In the genomic region with DNA sequence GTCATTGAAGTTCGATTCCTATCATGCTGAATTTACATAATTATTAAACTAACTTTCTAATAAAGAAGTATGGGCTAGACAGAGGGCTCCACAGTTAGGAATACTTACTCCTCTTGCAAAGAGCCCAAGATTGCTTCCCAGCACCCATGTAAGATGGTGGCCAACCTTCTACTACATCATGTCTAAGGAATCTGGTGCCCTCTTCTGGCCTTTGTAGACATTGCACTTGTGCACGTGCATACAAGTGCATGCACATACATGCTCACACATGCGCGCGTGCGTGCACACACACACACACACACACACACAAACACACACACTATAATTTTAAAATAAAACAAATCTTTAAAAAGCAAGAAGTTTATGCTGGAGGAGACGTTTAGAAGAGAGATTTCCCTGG, we compare ENCODE assay signal across 15 mouse cellular contexts.
DNase-seq lines count a peak whose midpoint lies in the region; ATAC-seq and TF ChIP-seq lines count a peak whose summit lies in the region.
"Had no signal": no experiment of that assay in that cellular context is flagged by ENCODE, and none has a peak within 500 bp of the region (broad histone marks: within the 10 kb centered on the region; RNA-seq: fewer than 3 reads in every experiment).

No protein-coding gene starts in this region.

- H3K4me3 ChIP-seq in hindbrain, postnatal 0 days (ENCODE audit: low read length) = no peak overlapping the region
- no peak overlapping the region for H3K4me3 ChIP-seq in hindbrain, embryonic 13.5 days
- H3K4me3 ChIP-seq in lung, embryonic 14.5 days (ENCODE audit: low read depth, low read length) = no peak overlapping the region
- H3K4me3 ChIP-seq in ES-Bruce4 (ENCODE audit: low read depth, low read length) = no peak overlapping the region
- H3K4me3 ChIP-seq: embryonic facial prominence, embryonic 12.5 days; limb, embryonic 13.5 days had no signal

- no peak overlapping the region for H3K4me2 ChIP-seq in hindbrain, postnatal 0 days (ENCODE audit: low read depth, low read length)
- no peak overlapping the region for H3K4me2 ChIP-seq in hindbrain, embryonic 13.5 days
- no peak overlapping the region for H3K4me2 ChIP-seq in lung, embryonic 14.5 days
- H3K4me2 ChIP-seq: embryonic facial prominence, embryonic 12.5 days; hindbrain, embryonic 14.5 days had no signal

- TF ChIP-seq CTCF in hindbrain, postnatal 0 days (IDR thresholded peaks at IDR 0.05; ENCODE audit: low read depth) = peak; percentile 21; the same call in 1 of the 2 replicates
- TF ChIP-seq CTCF in lung, embryonic 14.5 days (IDR thresholded peaks at IDR 0.05; ENCODE audit: low read depth) = peak; percentile 39
- peak; percentile 26 for TF ChIP-seq CTCF in ES-Bruce4 (IDR thresholded peaks at IDR 0.05; ENCODE audit: low read depth, low read length)

- H3K36me3 ChIP-seq in hindbrain, postnatal 0 days (ENCODE audit: insufficient read depth, low read length) = no peaks in the 10 kb centered on the region
- no peaks in the 10 kb centered on the region for H3K36me3 ChIP-seq in hindbrain, embryonic 13.5 days
- no peaks in the 10 kb centered on the region for H3K36me3 ChIP-seq in lung, embryonic 14.5 days (ENCODE audit: insufficient read depth)
- H3K36me3 ChIP-seq in ES-Bruce4 (ENCODE audit: control insufficient read depth, insufficient read depth, low read length, poor library complexity, severe bottlenecking) = no peaks in the 10 kb centered on the region
- H3K36me3 ChIP-seq: embryonic facial prominence, embryonic 12.5 days; limb, embryonic 13.5 days had no signal

- 90% methylated on average over 7 of the region's 7 CpGs for WGBS in hindbrain, postnatal 0 days
- WGBS in hindbrain, embryonic 13.5 days = 94% methylated on average over 7 of the region's 7 CpGs
- WGBS in lung, embryonic 14.5 days = 89% methylated on average over 7 of the region's 7 CpGs

- H3K4me1 ChIP-seq in hindbrain, postnatal 0 days (ENCODE audit: insufficient read depth, low read length) = no peaks in the 10 kb centered on the region
- H3K4me1 ChIP-seq in hindbrain, embryonic 13.5 days (replicated peaks) = no peaks in the 10 kb centered on the region
- no peaks in the 10 kb centered on the region for H3K4me1 ChIP-seq in lung, embryonic 14.5 days (ENCODE audit: insufficient read depth)
- no peaks in the 10 kb centered on the region for H3K4me1 ChIP-seq in ES-Bruce4 (ENCODE audit: control insufficient read depth, insufficient read depth, low read length)

- no peak overlapping the region for H3K27ac ChIP-seq in hindbrain, postnatal 0 days
- H3K27ac ChIP-seq in hindbrain, embryonic 13.5 days = no peak overlapping the region
- H3K27ac ChIP-seq in lung, embryonic 14.5 days (ENCODE audit: low read depth) = no peak overlapping the region
- H3K27ac ChIP-seq in ES-Bruce4 (ENCODE audit: insufficient read depth, low read length) = no peak overlapping the region
- H3K27ac ChIP-seq: embryonic facial prominence, embryonic 12.5 days; hindbrain, embryonic 14.5 days; limb, embryonic 13.5 days had no signal

- H3K9ac ChIP-seq in hindbrain, postnatal 0 days (replicated peaks; ENCODE audit: low read length) = no peak overlapping the region
- H3K9ac ChIP-seq in hindbrain, embryonic 13.5 days = no peak overlapping the region
- H3K9ac ChIP-seq in lung, embryonic 14.5 days = no peak overlapping the region
- no peak overlapping the region for H3K9ac ChIP-seq in ES-Bruce4 (ENCODE audit: low read depth, poor library complexity, severe bottlenecking)
- H3K9ac ChIP-seq: embryonic facial prominence, embryonic 12.5 days; hindbrain, embryonic 14.5 days; limb, embryonic 13.5 days had no signal

- no peak for ATAC-seq in hindbrain, postnatal 0 days
- no peak for ATAC-seq in hindbrain, embryonic 13.5 days (ENCODE audit: low FRiP score)
- no peak for ATAC-seq in lung, embryonic 14.5 days (ENCODE audit: insufficient read depth)
- ATAC-seq in erythroid progenitor cell, adult 5-6 weeks (replicated peaks; ENCODE audit: low FRiP score, poor library complexity, severe bottlenecking) = no peak

- 0 out of 2 replicates have a peak, but pooled peaks cover 7% of the 10 kb centered on the region for H3K9me3 ChIP-seq in hindbrain, postnatal 0 days (ENCODE audit: low read length)
- H3K9me3 ChIP-seq in hindbrain, embryonic 13.5 days = 0 out of 2 replicates have a peak, but pooled peaks cover 3% of the 10 kb centered on the region
- no peaks in the 10 kb centered on the region for H3K9me3 ChIP-seq in lung, embryonic 14.5 days (ENCODE audit: low read depth, low read length)
- H3K9me3 ChIP-seq in ES-Bruce4 (replicated peaks; ENCODE audit: control insufficient read depth, insufficient read depth, low read length, poor library complexity, severe bottlenecking) = no peaks in the 10 kb centered on the region; the same call in 1 of the 2 replicates

- no peak for DNase-seq in hindbrain, postnatal 0 days (ENCODE audit: low spot score)
- DNase-seq in lung, embryonic 14.5 days = no peak
- DNase-seq in lung, postnatal 4 days = no peak
- DNase-seq in ZHBTc4 (ENCODE audit: low read depth, low spot score) = peak; percentile 70
- DNase-seq in heart, postnatal 36 days = no peak
- DNase-seq: adrenal gland, adult 8-10 months; cerebellum, adult 2 months; kidney, adult 9 months; retina, postnatal 1 day had no signal

- intact Hi-C loops in heart, postnatal 36 days (cut with DNase I) = no loop called here

- no peak for TF ChIP-seq EP300 in ES-Bruce4 (IDR thresholded peaks at IDR 0.05; ENCODE audit: insufficient read depth, low read depth, low read length)

- no peak for TF ChIP-seq POLR2A in ES-Bruce4 (IDR thresholded peaks at IDR 0.05; ENCODE audit: insufficient read depth, low read length)

- no peaks in the 10 kb centered on the region for H3K27me3 ChIP-seq in hindbrain, postnatal 0 days (ENCODE audit: insufficient read depth, low read length)
- no peaks in the 10 kb centered on the region for H3K27me3 ChIP-seq in hindbrain, embryonic 13.5 days
- no peaks in the 10 kb centered on the region for H3K27me3 ChIP-seq in lung, embryonic 14.5 days (ENCODE audit: insufficient read depth, low read length)
- H3K27me3 ChIP-seq in ES-Bruce4 (ENCODE audit: control insufficient read depth, insufficient read depth, low read length, poor library complexity, severe bottlenecking) = no peaks in the 10 kb centered on the region; the same call in 1 of the 2 replicates
- H3K27me3 ChIP-seq: embryonic facial prominence, embryonic 12.5 days; limb, embryonic 13.5 days had no signal
